Mouse (Mus musculus) megakaryocyte-erythroid progenitor cell, adult 5-6 weeks (primary cell): ENCODE data around the gene Grb7. TPM values are rescaled to one million over a fixed set of nuclear protein-coding genes. Genes with fewer than 3 reads are reported as not detected.

ENCODE experiments used
- ATAC-seq: replicated peaks from 2 replicates; pipeline ENCODE4 v1.8.0; 2016; ENCODE audit warnings: mild to moderate bottlenecking, inconsistent platforms; ENCODE audit not compliant: severe bottlenecking, poor library complexity, low FRiP score, low TSS enrichment
- total RNA-seq, 2 experiments: library from RNA; stranded (forward) in 1 of 2; stranded (reverse) in 1 of 2; fragments of 200-1000, 215-1000 nt in 1 of 2; fragments of >200 nt in 1 of 2; fragmentation: Nextera tagmentation in 1 of 2; gene quantifications; 2 replicates each; pipeline ENCODE4 v1.2.3; 2014 to 2017

Gene Grb7
- total RNA-seq (2014; fragmentation: Nextera tagmentation) = 0.82 and 1.7 TPM in 2 replicates
- not detected in 2 replicates for total RNA-seq (2017)

- no peak for ATAC-seq
These were observed at the start of gene Grb7 for GRCm38 (mm10) chr11:98446213-98446561. Grb7 (plus strand) TSS chr11:98446394.

- ATAC-seq = no peak
These were observed 48.2 kb upstream of the Grb7 start for GRCm38 (mm10) chr11:98397946-98398345.

GRCm38 (mm10) chr11:98400161-98400726, 46.0 kb upstream of the Grb7 start, which contains the start of gene Pgap3:
Pgap3 (minus strand) TSS chr11:98400490.
- ATAC-seq = peak; percentile 89

- no peak for ATAC-seq
These were observed 45.4 kb upstream of the Grb7 start for GRCm38 (mm10) chr11:98400816-98401215.

- no peak for ATAC-seq
These were observed 39.6 kb upstream of the Grb7 start for GRCm38 (mm10) chr11:98406621-98407020.

- ATAC-seq = no peak
These were observed 37.3 kb upstream of the Grb7 start for GRCm38 (mm10) chr11:98408872-98409271.

- no peak for ATAC-seq
These were observed 36.8 kb upstream of the Grb7 start for GRCm38 (mm10) chr11:98409341-98409822.

GRCm38 (mm10) chr11:98412273-98412796, 33.9 kb upstream of the Grb7 start, which contains the start of gene Erbb2:
Erbb2 (plus strand) TSS chr11:98412470.
- ATAC-seq = no peak

GRCm38 (mm10) chr11:98412797-98413301, 33.3 kb upstream of the Grb7 start:
- no peak for ATAC-seq

GRCm38 (mm10) chr11:98413731-98414130, 32.5 kb upstream of the Grb7 start:
- no peak for ATAC-seq

GRCm38 (mm10) chr11:98414162-98414561, 32.0 kb upstream of the Grb7 start:
- no peak for ATAC-seq

- no peak; the same call in 1 of the 2 replicates for ATAC-seq
These were observed 29.1 kb upstream of the Grb7 start for GRCm38 (mm10) chr11:98417074-98417473.

GRCm38 (mm10) chr11:98418273-98418672, 27.9 kb upstream of the Grb7 start:
- no peak for ATAC-seq

- no peak for ATAC-seq
These were observed 27.2 kb upstream of the Grb7 start for GRCm38 (mm10) chr11:98418939-98419547.

GRCm38 (mm10) chr11:98426592-98426991, 19.6 kb upstream of the Grb7 start:
- ATAC-seq = no peak

GRCm38 (mm10) chr11:98428436-98428835, 17.8 kb upstream of the Grb7 start:
- ATAC-seq = no peak

- ATAC-seq = no peak
These were observed 14.3 kb upstream of the Grb7 start for GRCm38 (mm10) chr11:98431743-98432502.

- ATAC-seq = no peak
These were observed 10.5 kb upstream of the Grb7 start for GRCm38 (mm10) chr11:98435723-98436122.

GRCm38 (mm10) chr11:98437441-98437840, 8.8 kb upstream of the Grb7 start:
- ATAC-seq = no peak
